Mouse (Mus musculus) midbrain, postnatal 0 days (tissue): ENCODE results near the gene Syt1. TPM values are rescaled to one million over a fixed set of nuclear protein-coding genes. Genes with fewer than 3 reads are reported as not detected.
A peak's percentile ranks its signal among the peaks of the same experiment; 100 is the strongest.

Experiments used
- ATAC-seq: fragments of 200-750 bp; cut with Nextera tagmentation; 2 replicates; pipeline ENCODE4 v1.8.0; 2017; ENCODE audit warnings: moderate number of reproducible peaks, mild to moderate bottlenecking, moderate TSS enrichment, moderate library complexity; ENCODE audit not compliant: low FRiP score
- DNase-seq: peaks from one replicate; pipeline ENCODE4 v3.0.0-alpha.2; 2015; ENCODE audit warnings: low spot score
- H3K27ac ChIP-seq: fragments of 300-500 bp; sonication (generic); 2 replicates; pipeline ENCODE4 v1.5.1; 2014; ENCODE audit warnings: low read depth, mild to moderate bottlenecking, low read length, mixed read lengths
- H3K27me3 ChIP-seq: fragments of 300-500 bp; sonication (generic); 2 replicates; pipeline ENCODE4 v1.6.1; 2014; ENCODE audit warnings: low read length, control low read depth, mixed read lengths; ENCODE audit not compliant: insufficient read depth
- H3K36me3 ChIP-seq: fragments of 300-500 bp; sonication (generic); 2 replicates; pipeline ENCODE4 v1.6.1; 2014; ENCODE audit warnings: low read length, control low read depth, mixed read lengths; ENCODE audit not compliant: insufficient read depth
- H3K4me1 ChIP-seq: fragments of 300-500 bp; sonication (generic); 2 replicates; pipeline ENCODE4 v1.6.1; 2014; ENCODE audit warnings: mild to moderate bottlenecking, control low read depth, antibody characterized with exemption, low read length, mixed read lengths; ENCODE audit not compliant: insufficient read depth
- H3K4me2 ChIP-seq: fragments of 300-500 bp; sonication (generic); 2 replicates; pipeline ENCODE4 v1.6.1; 2014; ENCODE audit warnings: low read depth, mild to moderate bottlenecking, low read length, mixed read lengths; ENCODE audit not compliant: poor library complexity, severe bottlenecking
- H3K4me3 ChIP-seq: fragments of 300-500 bp; sonication (generic); 2 replicates; pipeline ENCODE4 v1.5.1; 2014; ENCODE audit warnings: low read depth, mild to moderate bottlenecking, low read length, moderate library complexity
- H3K9ac ChIP-seq: fragments of 300-500 bp; sonication (generic); replicated peaks from 2 replicates; pipeline ENCODE4 v1.6.1; 2014; ENCODE audit warnings: mild to moderate bottlenecking, low read length, moderate library complexity, mixed read lengths; ENCODE audit not compliant: poor library complexity, severe bottlenecking
- H3K9me3 ChIP-seq: fragments of 300-500 bp; sonication (generic); 2 replicates; pipeline ENCODE4 v1.6.1; 2016; ENCODE audit warnings: low read length, control low read depth
- CTCF ChIP-seq: IDR thresholded peaks from 2 replicates; pipeline ENCODE4 v1.5.1; 2016; ENCODE audit warnings: antibody characterized with exemption, mild to moderate bottlenecking
- WGBS: fragments of 180-500 bp; shearing (Covaris S2); extraction: QIAGEN DNeasy Blood & Tissue Kit; methylation state at CpG from one replicate; pipeline ENCODE4 v1.1.7; 2014; 5-methylcytosine and 5-hydroxymethylcytosine counted together
- polyA plus RNA-seq: library from polyadenylated mRNA; unstranded; fragments of >200 nt; fragmentation: Nextera tagmentation; extraction: Ambion mirVana; gene quantifications from 2 replicates; pipeline ENCODE4 v1.2.1, GENCODE M21; 2015
- total RNA-seq: library from RNA; depleted of rRNA; stranded (reverse); fragments of >200 nt; gene quantifications from 2 replicates; pipeline ENCODE4 v1.2.3, GENCODE M21; 2014; rRNA removed

The Syt1 gene
- total RNA-seq (111 and 123 TPM in 2 replicates), polyA plus RNA-seq (134 and 141 TPM in 2 replicates)

DNA sequence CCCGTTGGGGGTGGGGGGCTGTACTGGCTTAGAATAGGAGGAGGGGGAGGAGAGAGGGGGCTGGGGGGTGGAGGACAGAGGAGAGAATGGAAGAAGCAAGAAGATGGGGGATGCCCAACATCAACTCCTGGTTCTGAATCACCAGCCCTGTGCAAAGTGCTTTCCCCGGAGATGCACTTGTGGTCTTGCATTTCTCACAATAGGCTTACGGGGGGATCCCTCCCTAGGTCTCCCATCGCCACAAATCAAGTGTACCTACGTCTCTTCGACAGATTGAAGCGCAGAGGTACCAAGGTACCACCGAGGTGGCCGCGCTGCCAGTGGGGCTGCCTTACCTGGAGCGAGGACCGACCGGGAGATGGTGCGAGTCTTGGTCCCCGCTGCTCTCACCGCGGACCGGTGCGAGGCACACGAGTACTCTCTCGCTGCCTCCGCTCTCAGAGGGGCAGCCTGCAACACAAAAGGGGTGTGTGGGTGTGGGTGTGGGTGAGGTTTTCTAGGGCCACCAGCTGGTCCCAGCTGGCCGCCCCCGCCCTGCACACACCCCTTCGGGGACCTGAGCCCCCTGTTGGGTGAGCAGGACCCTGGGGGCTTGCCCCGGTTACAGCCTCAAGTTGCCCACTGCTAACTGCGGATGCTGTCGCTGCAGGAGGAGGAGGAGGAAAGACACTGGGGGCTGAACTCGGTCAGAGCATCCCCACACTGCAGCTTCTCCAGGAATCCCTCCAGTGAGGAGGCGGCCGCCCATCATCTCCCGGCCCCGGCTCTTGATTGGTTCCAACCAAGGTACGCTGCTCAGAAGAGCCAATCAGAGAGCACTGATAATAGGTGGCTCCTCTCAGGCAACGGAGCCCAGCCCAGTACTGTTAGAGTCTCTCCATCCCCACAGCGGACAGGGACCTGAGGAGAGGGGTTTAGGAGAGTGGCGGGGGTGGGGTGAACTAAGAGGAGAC is at the start of gene Syt1:
TSS of gene Syt1 (minus strand) at position 742 of the 953 bp plus-strand sequence.
- no peaks in the 10 kb centered on the region for H3K9me3 ChIP-seq
- H3K4me2 ChIP-seq: peak within 1 kb of the TSS; percentile 88
- no peaks in the 10 kb centered on the region for H3K4me1 ChIP-seq
- peak; percentile 97 for DNase-seq
- H3K9ac ChIP-seq: peak within 1 kb of the TSS; percentile 83
- no peak for TF ChIP-seq CTCF
- H3K36me3 ChIP-seq: no peaks in the 10 kb centered on the region
- 1% methylated on average over 36 of the region's 37 CpGs for WGBS
- H3K4me3 ChIP-seq: peak within 1 kb of the TSS; percentile 83
- H3K27ac ChIP-seq: peak within 1 kb of the TSS; percentile 90
- H3K27me3 ChIP-seq: no peaks in the 10 kb centered on the region
- peak; percentile 98 for ATAC-seq

DNA sequence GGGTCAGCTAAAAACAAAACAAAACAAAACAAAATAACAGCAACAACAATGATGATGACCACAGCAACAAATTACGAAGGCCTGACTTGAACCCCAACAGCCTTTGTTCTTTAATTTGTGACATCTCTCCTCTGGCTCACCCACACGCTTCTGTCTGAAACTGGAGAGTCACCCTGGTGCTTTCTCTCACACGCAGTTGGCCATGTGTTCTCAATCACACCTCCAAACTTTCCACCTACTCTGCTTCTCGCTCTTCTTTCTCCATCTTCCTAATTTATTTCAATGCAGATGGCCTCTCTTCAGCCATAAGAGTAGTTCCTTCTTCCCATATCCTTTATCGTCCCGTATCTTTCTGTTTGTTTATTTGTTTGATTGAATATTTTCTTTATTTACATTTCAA is 45.7 kb upstream of the Syt1 start:
- DNase-seq (no peak), ATAC-seq (no peak)
- no peaks in the 10 kb centered on the region for H3K27me3 ChIP-seq
- H3K36me3 ChIP-seq: no peaks in the 10 kb centered on the region
- H3K27ac ChIP-seq: no peak overlapping the region
- no peak overlapping the region for H3K4me2 ChIP-seq
- TF ChIP-seq CTCF: no peak
- H3K4me3 ChIP-seq: no peak overlapping the region
- 90% methylated on average over 6 of the region's 6 CpGs for WGBS
- no peaks in the 10 kb centered on the region for H3K4me1 ChIP-seq
- no peak overlapping the region for H3K9ac ChIP-seq
- H3K9me3 ChIP-seq: no peaks in the 10 kb centered on the region

DNA sequence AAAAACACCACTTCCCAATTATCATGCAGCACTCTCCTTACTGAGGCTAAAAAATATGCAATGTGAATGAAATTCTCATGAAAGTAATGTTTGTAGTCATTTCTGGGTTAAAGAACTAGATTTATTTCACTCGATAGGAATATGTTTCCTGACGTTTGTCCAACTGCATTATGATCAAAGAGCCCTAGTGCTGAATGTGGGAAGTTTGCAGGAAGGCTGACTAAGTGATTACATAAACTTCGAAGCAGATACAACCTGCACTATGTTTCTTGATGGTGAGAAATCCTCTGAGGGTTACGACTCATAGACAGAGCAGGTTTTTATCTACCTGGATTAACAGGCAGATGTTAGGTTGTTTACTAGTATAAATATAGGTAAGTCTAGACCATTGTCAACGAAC is 36.8 kb upstream of the Syt1 start:
- Histone ChIP-seq H3K4me1 (no peaks in the 10 kb centered on the region), H3K4me2 (no peak overlapping the region), H3K9me3 (no peaks in the 10 kb centered on the region), H3K27me3 (no peaks in the 10 kb centered on the region), H3K9ac (no peak overlapping the region), H3K27ac (no peak overlapping the region), H3K4me3 (no peak overlapping the region), H3K36me3 (no peaks in the 10 kb centered on the region)
- TF ChIP-seq CTCF: no peak
- WGBS: 70% methylated on average over 5 of the region's 5 CpGs
- DNase-seq (no peak), ATAC-seq (no peak)

DNA sequence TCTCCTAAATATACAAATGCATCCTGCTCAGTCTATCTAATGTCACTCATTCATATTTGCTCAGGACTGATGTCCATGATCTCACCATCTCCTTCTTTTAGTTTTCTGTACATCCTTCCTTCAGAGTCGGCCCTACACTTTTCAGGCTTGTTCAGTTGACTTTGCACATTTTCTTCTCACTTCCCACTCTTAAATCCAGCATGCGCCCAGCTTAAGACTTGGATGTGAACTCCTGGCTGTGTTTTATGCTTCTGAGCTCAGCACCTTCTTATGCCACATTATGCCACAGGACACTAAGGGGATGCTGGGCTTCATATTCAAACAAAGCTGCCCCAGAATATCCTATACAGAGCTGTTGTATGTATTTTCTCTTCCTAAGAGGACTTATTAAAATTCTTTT is 36.2 kb upstream of the Syt1 start:
- Histone ChIP-seq H3K4me1 (no peaks in the 10 kb centered on the region), H3K4me2 (no peak overlapping the region), H3K27ac (no peak overlapping the region), H3K27me3 (no peaks in the 10 kb centered on the region), H3K9me3 (no peaks in the 10 kb centered on the region), H3K4me3 (no peak overlapping the region), H3K36me3 (no peaks in the 10 kb centered on the region), H3K9ac (no peak overlapping the region)
- no peak for TF ChIP-seq CTCF
- no peak for ATAC-seq
- WGBS: 83% methylated on average over 2 of the region's 2 CpGs
- DNase-seq: no peak

DNA sequence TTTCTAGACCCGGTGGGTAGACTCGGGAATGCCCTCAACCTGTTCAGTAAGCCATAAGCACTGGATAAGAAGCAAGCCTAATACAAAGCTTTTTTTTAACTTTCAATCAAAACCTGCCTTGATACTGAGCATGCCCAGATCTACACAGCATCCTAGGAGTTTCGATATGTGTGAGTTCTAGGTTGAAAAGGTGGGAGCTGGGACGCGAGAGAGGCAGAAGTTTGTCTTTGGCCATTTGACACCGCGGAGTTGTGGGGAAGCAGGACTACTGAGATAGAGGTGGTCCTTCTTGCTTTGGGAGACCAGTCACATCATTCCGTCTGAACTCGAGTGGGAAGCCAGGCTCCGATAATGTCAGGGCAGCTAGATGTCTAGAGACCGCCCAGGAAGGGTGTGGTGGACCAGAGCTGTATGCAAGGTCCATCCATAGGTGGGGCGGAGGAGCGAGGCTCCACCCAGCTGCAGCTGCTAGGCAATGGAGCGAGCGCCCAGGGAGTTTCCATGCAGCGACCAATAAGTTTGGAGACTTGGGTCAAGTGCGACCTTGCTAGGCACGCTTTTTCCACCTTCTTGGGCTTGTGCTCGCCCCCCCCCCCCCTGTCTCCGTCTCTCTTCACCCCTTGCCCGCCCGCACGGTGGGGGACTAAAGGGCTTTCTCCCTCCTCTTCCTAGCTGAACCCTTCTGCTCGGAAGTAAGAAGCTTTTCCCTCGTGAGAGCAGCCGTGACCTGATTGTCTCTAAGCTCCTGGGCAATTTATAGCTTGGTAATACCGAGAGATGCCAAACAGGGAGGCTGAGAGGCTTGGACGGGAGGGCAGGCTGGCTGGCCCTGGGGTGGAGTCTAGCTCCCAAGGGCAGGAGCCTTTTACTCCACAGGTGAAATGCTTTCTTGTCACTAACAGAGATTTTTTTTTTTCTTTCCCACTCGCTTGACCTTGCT is 714 bp upstream of the Syt1 start:
- Histone ChIP-seq H3K27me3 (no peaks in the 10 kb centered on the region), H3K4me1 (no peaks in the 10 kb centered on the region), H3K36me3 (no peaks in the 10 kb centered on the region), H3K4me3 (peak overlapping the region; percentile 83), H3K9ac (peak overlapping the region; percentile 83), H3K27ac (0 out of 2 replicates have a peak overlapping the region, but pooled peaks have one; percentile 90), H3K4me2 (peak overlapping the region; percentile 88), H3K9me3 (no peaks in the 10 kb centered on the region)
- WGBS: 1% methylated on average over 28 of the region's 29 CpGs
- TF ChIP-seq CTCF: no peak
- DNase-seq (peak; percentile 51), ATAC-seq (peak; percentile 72)
